Mouse (Mus musculus) myocyte (in vitro differentiated cells): ENCODE data around the gene Onecut3.

Experiments used
- CEBPB ChIP-seq: IDR thresholded peaks from 2 replicates; pipeline ENCODE4 v1.6.1; 2011; ENCODE audit warnings: mild to moderate bottlenecking, moderate library complexity; ENCODE audit not compliant: poor library complexity, insufficient read depth, severe bottlenecking
- POLR2A ChIP-seq: IDR thresholded peaks from one replicate; pipeline ENCODE4 v1.6.1; 2011; ENCODE audit warnings: low read depth, mild to moderate bottlenecking, control low read depth, moderate library complexity; ENCODE audit not compliant: insufficient read length
- TCF3 ChIP-seq: IDR thresholded peaks from one replicate; pipeline ENCODE4 v1.6.1; 2011; ENCODE audit warnings: low read depth, control low read depth; ENCODE audit not compliant: insufficient read length

- TF ChIP-seq TCF3 (no peak), POLR2A (no peak), CEBPB (no peak)
Observed at GRCm38 (mm10) chr10:80538180-80538579, 43.5 kb downstream of the Onecut3 start.
